ENCODE assay signal across 23 mouse cellular contexts in the genomic region with DNA sequence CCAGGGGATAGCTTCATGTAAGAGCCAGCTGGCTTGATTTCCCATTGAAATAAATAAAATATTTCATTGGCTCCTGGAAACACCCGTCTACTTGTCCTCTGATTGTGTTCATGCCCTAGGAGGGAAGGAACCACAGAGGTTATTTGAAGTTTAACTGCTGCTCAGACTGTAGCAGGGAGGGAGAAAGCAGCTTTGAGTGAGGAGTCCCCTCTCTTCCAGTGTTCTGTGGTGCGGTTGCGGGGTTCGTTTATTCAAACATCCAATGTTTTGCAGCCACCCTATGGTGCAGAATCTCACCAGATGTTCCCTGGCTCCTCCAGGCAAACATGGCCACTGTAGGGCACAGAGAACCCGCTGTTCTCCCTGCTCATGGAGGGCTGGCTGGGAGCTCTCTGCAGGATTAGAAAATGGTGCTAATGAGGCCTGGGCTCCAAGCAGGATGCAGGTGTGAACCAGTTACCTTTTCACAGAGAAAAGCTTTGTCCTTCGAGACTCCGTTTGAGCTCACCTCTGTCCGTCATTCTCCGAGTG.
DNase-seq lines count a peak whose midpoint lies in the region; ATAC-seq and TF ChIP-seq lines count a peak whose summit lies in the region.
"Had no signal": no experiment of that assay in that cellular context is flagged by ENCODE, and none has a peak within 500 bp of the region (broad histone marks: within the 10 kb centered on the region; RNA-seq: fewer than 3 reads in every experiment).

No protein-coding gene starts in this region.

- H3K9me3 ChIP-seq in limb, embryonic 12.5 days: 0 out of 2 replicates have a peak, but pooled peaks cover 3% of the 10 kb centered on the region
- H3K9me3 ChIP-seq in limb, embryonic 10.5 days (replicated peaks): no peaks in the 10 kb centered on the region
- H3K9me3 ChIP-seq in limb, embryonic 14.5 days (ENCODE audit: control insufficient read depth, low read length): no peaks in the 10 kb centered on the region
- H3K9me3 ChIP-seq: embryonic facial prominence, embryonic 10.5 days; embryonic facial prominence, embryonic 12.5 days; forebrain, embryonic 15.5 days had no signal

- ATAC-seq in limb, embryonic 12.5 days (ENCODE audit: insufficient number of reproducible peaks, insufficient read depth, low FRiP score, low TSS enrichment, low read depth): peak; percentile 37; the same call in 1 of the 2 replicates
- ATAC-seq in limb, embryonic 14.5 days (ENCODE audit: low FRiP score, low read depth): peak; percentile 44
- ATAC-seq: activated CD4-positive, CD25-positive, alpha-beta regulatory T cell, adult 4 months; CD4-positive, CD25-positive, alpha-beta regulatory T cell, adult 4 months; forebrain, embryonic 13.5 days; forebrain, embryonic 15.5 days; Patski had no signal

- no peaks in the 10 kb centered on the region for H3K27me3 ChIP-seq in limb, embryonic 12.5 days
- H3K27me3 ChIP-seq in limb, embryonic 10.5 days (ENCODE audit: low read depth, poor library complexity, severe bottlenecking): no peaks in the 10 kb centered on the region
- no peaks in the 10 kb centered on the region for H3K27me3 ChIP-seq in limb, embryonic 14.5 days (ENCODE audit: control insufficient read depth, insufficient read depth, low read length)
- H3K27me3 ChIP-seq: CH12.LX; embryonic facial prominence, embryonic 12.5 days; forebrain, embryonic 13.5 days; forebrain, embryonic 15.5 days; Patski had no signal

- no peak for TF ChIP-seq POLR2A in limb, embryonic 14.5 days (IDR thresholded peaks at IDR 0.05; ENCODE audit: borderline replicate concordance, extremely low read depth, insufficient read depth, insufficient read length)

- H3K4me2 ChIP-seq in limb, embryonic 12.5 days: no peak overlapping the region
- H3K4me2 ChIP-seq in limb, embryonic 14.5 days (replicated peaks; ENCODE audit: low read depth, low read length, severe bottlenecking): no peak overlapping the region
- H3K4me2 ChIP-seq: embryonic facial prominence, embryonic 12.5 days; forebrain, embryonic 13.5 days; forebrain, embryonic 15.5 days had no signal

- no peaks in the 10 kb centered on the region for H3K36me3 ChIP-seq in limb, embryonic 12.5 days
- no peaks in the 10 kb centered on the region for H3K36me3 ChIP-seq in limb, embryonic 10.5 days
- no peaks in the 10 kb centered on the region for H3K36me3 ChIP-seq in limb, embryonic 14.5 days (ENCODE audit: control insufficient read depth, insufficient read depth, low read length)
- H3K36me3 ChIP-seq: embryonic facial prominence, embryonic 10.5 days; embryonic facial prominence, embryonic 12.5 days; forebrain, embryonic 15.5 days; G1E had no signal

- DNase-seq in limb, embryonic 10.5 days (ENCODE audit: low spot score): no peak
- DNase-seq in limb, embryonic 14.5 days (ENCODE audit: low spot score): no peak
- DNase-seq in left cerebral cortex, postnatal 10 days (ENCODE audit: extremely low spot score in 1 of 2, low spot score in 2 of 2): no peak
- DNase-seq in right cerebral cortex, postnatal 10 days (ENCODE audit: low spot score in 2 of 2): no peak
- DNase-seq: adrenal gland, adult 8-10 months; adrenal gland, postnatal 14 days; adrenal gland, postnatal 36 days; B cell, adult 2 months; cerebellum, adult 11-12 months; cerebellum, adult 2 months; cerebellum, adult 9-10 months; cerebellum, postnatal 10 days; cerebellum, postnatal 25 days had no signal

- no peak overlapping the region for H3K4me3 ChIP-seq in limb, embryonic 12.5 days (replicated peaks)
- H3K4me3 ChIP-seq in limb, embryonic 10.5 days: no peak overlapping the region
- H3K4me3 ChIP-seq in limb, embryonic 14.5 days (replicated peaks; ENCODE audit: low read length): no peak overlapping the region
- H3K4me3 ChIP-seq: embryonic facial prominence, embryonic 10.5 days; embryonic facial prominence, embryonic 12.5 days; forebrain, embryonic 13.5 days; forebrain, embryonic 15.5 days had no signal

- H3K9ac ChIP-seq in limb, embryonic 12.5 days (replicated peaks): no peak overlapping the region
- no peak overlapping the region for H3K9ac ChIP-seq in limb, embryonic 14.5 days (ENCODE audit: low read depth, low read length, severe bottlenecking)
- H3K9ac ChIP-seq: embryonic facial prominence, embryonic 12.5 days; forebrain, embryonic 13.5 days; forebrain, embryonic 15.5 days had no signal

- H3K4me1 ChIP-seq in limb, embryonic 12.5 days (replicated peaks): peaks cover 3% of the 10 kb centered on the region; the same call in 1 of the 2 replicates
- peaks cover 5% of the 10 kb centered on the region; the same call in 1 of the 2 replicates for H3K4me1 ChIP-seq in limb, embryonic 10.5 days
- no peaks in the 10 kb centered on the region for H3K4me1 ChIP-seq in limb, embryonic 14.5 days (ENCODE audit: control insufficient read depth, insufficient read depth, low read length)
- H3K4me1 ChIP-seq: forebrain, embryonic 13.5 days; forebrain, embryonic 15.5 days had no signal

- H3K27ac ChIP-seq in limb, embryonic 12.5 days: peak overlapping the region; percentile 59; the same call in 1 of the 2 replicates
- no peak overlapping the region for H3K27ac ChIP-seq in limb, embryonic 10.5 days
- H3K27ac ChIP-seq in limb, embryonic 14.5 days (replicated peaks; ENCODE audit: low read depth, low read length): peak overlapping the region; percentile 26; the same call in 1 of the 2 replicates
- H3K27ac ChIP-seq: embryonic facial prominence, embryonic 10.5 days; embryonic facial prominence, embryonic 12.5 days; forebrain, embryonic 13.5 days; forebrain, embryonic 15.5 days had no signal

- intact Hi-C loops in left cerebral cortex, postnatal 10 days (cut with DNase I): no loop called here

- 60% methylated on average over 9 of the region's 9 CpGs for WGBS in limb, embryonic 12.5 days
- WGBS in limb, embryonic 10.5 days: 83% methylated on average over 9 of the region's 9 CpGs
- 54% methylated on average over 9 of the region's 9 CpGs for WGBS in limb, embryonic 14.5 days
